Mouse (Mus musculus) small intestine, adult 2 months (tissue): ENCODE data around the gene Polr1e. TPM values are rescaled to one million over a fixed set of nuclear protein-coding genes. Genes with fewer than 3 reads are reported as not detected.
A peak's percentile ranks its signal among the peaks of the same experiment; 100 is the strongest.

Experiments used
- H3K27ac ChIP-seq: fragments of 200-500 bp; 2 replicates; pipeline ENCODE4 v1.5.1; 2012; ENCODE audit warnings: low read depth, low read length, control low read depth, inconsistent platforms; ENCODE audit not compliant: insufficient read depth
- H3K27me3 ChIP-seq: fragments of 200-500 bp; 2 replicates; pipeline ENCODE4 v1.6.1; 2012; ENCODE audit warnings: mild to moderate bottlenecking, moderate library complexity, low read length, inconsistent platforms; ENCODE audit not compliant: control insufficient read depth, insufficient read depth
- H3K36me3 ChIP-seq: fragments of 200-500 bp; 2 replicates; pipeline ENCODE4 v1.6.1; 2012; ENCODE audit warnings: mild to moderate bottlenecking, low read length, control low read depth, inconsistent platforms; ENCODE audit not compliant: control insufficient read depth, insufficient read depth
- H3K4me1 ChIP-seq: fragments of 200-500 bp; 2 replicates; pipeline ENCODE4 v1.6.1; 2012; ENCODE audit warnings: low read length, inconsistent platforms, mixed read lengths; ENCODE audit not compliant: control insufficient read depth, insufficient read depth, insufficient read length
- H3K4me3 ChIP-seq: fragments of 200-500 bp; 2 replicates; pipeline ENCODE4 v1.5.1; 2012; ENCODE audit warnings: low read depth, mild to moderate bottlenecking, control low read depth, inconsistent platforms, low read length, moderate library complexity
- CTCF ChIP-seq: fragments of 200-500 bp; IDR thresholded peaks from 2 replicates; pipeline ENCODE4 v1.5.1; 2012; ENCODE audit warnings: low read depth, mild to moderate bottlenecking, control low read depth, inconsistent platforms, low read length, moderate library complexity, mixed read lengths; ENCODE audit not compliant: insufficient replicate concordance, insufficient read length; ENCODE audit errors: extremely low read depth
- POLR2A ChIP-seq: fragments of 200-500 bp; IDR thresholded peaks from 2 replicates; pipeline ENCODE4 v1.6.1; 2012; ENCODE audit warnings: low read depth, mild to moderate bottlenecking, control low read depth, inconsistent platforms, low read length, moderate library complexity
- WGBS: fragments of 180-500 bp; shearing (Covaris S2); methylation state at CpG from one replicate; pipeline ENCODE4 v1.1.7; 2018; 5-methylcytosine and 5-hydroxymethylcytosine counted together
- polyA plus RNA-seq: library from polyadenylated mRNA; depleted of rRNA; stranded (reverse); fragments of >200 nt; gene quantifications from 2 replicates; pipeline ENCODE4 v1.2.3, GENCODE M21; 2012

Gene Polr1e
- polyA plus RNA-seq, 1 experiment = 2.3 TPM

DNA sequence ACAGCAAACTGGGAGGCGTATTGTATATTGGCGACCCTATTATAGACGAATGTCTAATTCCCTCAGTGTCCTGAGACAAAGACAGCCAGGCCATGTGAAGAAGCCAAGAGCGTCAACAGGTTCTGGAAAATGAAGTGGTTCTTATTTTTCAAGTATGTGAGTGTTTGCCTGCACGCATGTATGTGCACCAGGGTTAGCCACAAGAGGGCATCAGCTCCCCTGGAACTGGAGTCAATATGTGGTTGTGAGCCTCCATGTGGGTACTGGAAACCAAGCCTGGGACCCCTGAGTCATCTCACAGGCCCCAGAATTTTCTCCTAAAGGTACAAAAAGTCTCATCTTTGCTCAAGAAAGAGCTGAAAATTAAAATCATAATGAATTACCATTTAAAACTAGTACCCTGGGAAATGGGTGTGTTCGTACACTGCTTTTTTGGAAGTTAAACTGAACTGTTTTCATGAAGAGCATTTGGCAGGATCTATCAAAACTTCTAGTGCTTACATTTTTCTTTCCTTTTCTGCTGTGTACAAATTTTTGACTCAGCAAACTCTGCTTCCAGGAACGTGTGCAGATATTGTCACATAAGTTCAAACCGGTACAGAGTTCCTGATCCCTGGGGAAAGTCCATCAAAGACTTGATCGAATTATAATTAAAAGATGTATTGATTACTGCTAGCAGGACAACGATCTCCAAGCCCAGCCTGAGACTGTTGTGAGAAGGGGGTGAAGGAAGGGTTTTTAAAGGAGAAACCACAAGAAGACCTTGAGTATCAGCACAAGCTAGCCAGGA, 41.3 kb upstream of the Polr1e start:
- peaks cover 10% of the 10 kb centered on the region for H3K4me1 ChIP-seq
- no peaks in the 10 kb centered on the region for H3K36me3 ChIP-seq
- no peak overlapping the region for H3K27ac ChIP-seq
- no peak overlapping the region for H3K4me3 ChIP-seq
- no peaks in the 10 kb centered on the region for H3K27me3 ChIP-seq
- TF ChIP-seq CTCF = no peak
- 85% methylated on average over 10 of the region's 10 CpGs for WGBS

DNA sequence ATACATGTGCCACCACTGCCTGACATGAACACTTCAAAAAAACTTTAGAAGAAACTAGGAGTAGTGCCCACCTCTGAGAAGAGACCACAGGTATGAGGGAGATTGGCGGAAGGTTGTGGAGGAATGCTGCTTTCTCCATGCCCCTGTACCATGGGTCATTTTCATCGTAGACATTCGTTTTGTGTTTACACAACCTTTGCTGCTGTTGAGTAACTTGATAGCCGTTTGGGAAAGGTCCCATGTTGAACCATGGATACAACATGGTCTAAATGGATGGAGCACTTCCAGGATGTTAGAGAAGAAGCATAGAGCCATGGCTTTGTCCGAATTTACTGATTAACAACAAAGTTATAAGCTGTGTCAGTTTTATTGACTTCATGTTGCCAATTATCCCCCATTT, 40.2 kb upstream of the Polr1e start:
- Histone ChIP-seq H3K27me3 (no peaks in the 10 kb centered on the region), H3K4me3 (no peak overlapping the region), H3K4me1 (peaks cover 10% of the 10 kb centered on the region), H3K27ac (no peak overlapping the region), H3K36me3 (no peaks in the 10 kb centered on the region)
- TF ChIP-seq CTCF = no peak
- no peak for TF ChIP-seq POLR2A
- WGBS = 53% methylated on average over 5 of the region's 5 CpGs

GRCm38 (mm10) chr4:44979794-44980338, 38.5 kb upstream of the Polr1e start:
- TF ChIP-seq POLR2A (no peak), CTCF (no peak)
- H3K4me3 ChIP-seq = no peak overlapping the region
- H3K4me1 ChIP-seq = peaks cover 7% of the 10 kb centered on the region
- no peak overlapping the region for H3K27ac ChIP-seq
- H3K27me3 ChIP-seq = no peaks in the 10 kb centered on the region
- 51% methylated on average over 7 of the region's 7 CpGs for WGBS
- H3K36me3 ChIP-seq = no peaks in the 10 kb centered on the region

DNA sequence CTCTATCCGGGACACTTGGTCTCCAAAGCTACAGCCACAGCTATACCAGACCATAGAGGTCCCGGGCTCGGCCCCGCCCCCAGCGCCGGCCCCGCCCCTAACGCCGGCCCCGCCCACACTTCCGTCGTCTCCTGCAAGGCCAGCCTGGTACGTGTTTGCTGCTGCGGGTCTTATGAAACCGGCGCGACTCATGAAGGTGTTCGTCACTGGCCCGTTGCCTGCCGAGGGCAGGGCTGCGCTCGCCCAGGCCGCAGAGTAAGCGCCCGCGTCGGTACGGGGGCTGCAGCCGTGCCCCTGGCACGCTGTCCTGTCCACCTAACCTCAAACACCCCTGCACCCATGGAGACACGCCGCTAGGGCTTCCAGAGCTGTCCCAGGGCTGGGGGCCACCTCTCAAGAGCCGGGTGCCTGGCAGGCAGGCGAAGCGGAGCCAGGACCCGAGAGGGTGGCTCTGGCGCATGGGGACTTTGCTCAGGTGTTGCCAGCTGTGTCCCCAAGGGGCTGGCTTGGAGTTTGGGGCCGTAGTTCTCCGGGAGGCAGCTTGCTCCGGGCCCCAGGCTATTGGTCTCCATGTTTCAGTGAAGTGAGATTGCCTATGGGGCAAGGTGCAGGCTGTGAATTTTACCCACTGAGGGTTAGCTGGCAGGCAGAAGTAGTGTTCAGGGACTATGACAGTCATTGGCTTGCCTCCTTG, 37.0 kb upstream of the Polr1e start, which contains the start of gene Grhpr:
Grhpr (plus strand) TSS at position 116 of the 694 bp plus-strand sequence.
- TF ChIP-seq POLR2A (peak; percentile 54), CTCF (peak; percentile 30; the same call in 1 of the 2 replicates)
- H3K27ac ChIP-seq = peak within 1 kb of the TSS; percentile 85
- peaks cover 7% of the 10 kb centered on the region for H3K4me1 ChIP-seq
- WGBS = 1% methylated on average over 40 of the region's 40 CpGs
- peaks cover 1% of the 10 kb centered on the region; the same call in 1 of the 2 replicates for H3K36me3 ChIP-seq
- peak within 1 kb of the TSS; percentile 87 for H3K4me3 ChIP-seq
- no peaks in the 10 kb centered on the region for H3K27me3 ChIP-seq

DNA sequence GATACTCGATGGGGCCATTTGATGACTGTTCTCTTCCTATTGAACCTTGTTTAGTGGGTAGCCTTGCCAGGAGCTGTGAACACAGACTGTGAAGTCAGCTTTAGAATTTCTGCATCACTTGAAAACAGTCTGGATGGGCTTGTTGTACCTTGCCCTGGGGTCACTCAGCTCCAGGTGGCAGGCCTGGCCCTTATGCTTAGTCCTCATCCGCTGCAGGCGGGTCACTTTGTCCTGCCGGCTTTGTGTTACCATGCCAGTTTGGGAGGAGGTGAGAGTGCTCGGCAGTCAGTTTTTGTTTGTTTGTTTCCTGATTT, 36.5 kb upstream of the Polr1e start:
- TF ChIP-seq CTCF (no peak), POLR2A (no peak)
- Histone ChIP-seq H3K27ac (peak overlapping the region; percentile 85), H3K36me3 (peaks cover 1% of the 10 kb centered on the region; the same call in 1 of the 2 replicates), H3K4me1 (peaks cover 7% of the 10 kb centered on the region), H3K4me3 (peak overlapping the region; percentile 87), H3K27me3 (no peaks in the 10 kb centered on the region)
- WGBS = 8% methylated on average over 5 of the region's 5 CpGs

- Histone ChIP-seq H3K36me3 (peaks cover 1% of the 10 kb centered on the region; the same call in 1 of the 2 replicates), H3K27me3 (no peaks in the 10 kb centered on the region), H3K27ac (no peak overlapping the region), H3K4me1 (peaks cover 7% of the 10 kb centered on the region), H3K4me3 (no peak overlapping the region)
- TF ChIP-seq CTCF = no peak
- no peak for TF ChIP-seq POLR2A
- WGBS = 56% methylated on average over 11 of the region's 11 CpGs
These were observed 35.8 kb upstream of the Polr1e start for GRCm38 (mm10) chr4:44982440-44983130.

- H3K27ac ChIP-seq = no peak overlapping the region
These were observed 35.1 kb upstream of the Polr1e start for GRCm38 (mm10) chr4:44983131-44983740.

More at GRCm38 (mm10) chr4:44983131-44983740, 35.1 kb upstream of the Polr1e start:
- Histone ChIP-seq H3K4me3 (no peak overlapping the region), H3K27me3 (no peaks in the 10 kb centered on the region), H3K4me1 (peaks cover 7% of the 10 kb centered on the region), H3K36me3 (peaks cover 1% of the 10 kb centered on the region; the same call in 1 of the 2 replicates)
- TF ChIP-seq CTCF (no peak), POLR2A (no peak)
- WGBS = 70% methylated on average over 10 of the region's 10 CpGs
